8 mouse cellular contexts compared by ENCODE assay signal in genomic region chr2:8754142-8754541, GRCm38 (mm10).
A peak's percentile ranks its signal among the peaks of the same experiment; 100 is the strongest.
DNase-seq lines count a peak whose midpoint lies in the region; ATAC-seq and TF ChIP-seq lines count a peak whose summit lies in the region.

No protein-coding gene starts in this region.

- no peak for ATAC-seq in cerebellum, adult (ENCODE audit: insufficient number of reproducible peaks, low FRiP score, low TSS enrichment)
- peak; percentile 64 for ATAC-seq in forebrain, embryonic 15.5 days (replicated peaks)

- peak; percentile 70; the same call in 1 of the 2 replicates for TF ChIP-seq CTCF in brain, embryonic 14.5 days (IDR thresholded peaks at IDR 0.05; ENCODE audit: borderline replicate concordance, extremely low read depth, insufficient read depth, insufficient read length)

- TF ChIP-seq POLR2A in brain, embryonic 14.5 days (IDR thresholded peaks at IDR 0.05; ENCODE audit: borderline replicate concordance, extremely low read depth, insufficient read depth, insufficient read length, poor library complexity, severe bottlenecking), result no peak

- H3K27me3 ChIP-seq in forebrain, embryonic 15.5 days, result no peaks in the 10 kb centered on the region

- H3K9ac ChIP-seq in forebrain, embryonic 15.5 days (replicated peaks), result no peak overlapping the region

- no peak overlapping the region for H3K4me2 ChIP-seq in forebrain, embryonic 15.5 days (replicated peaks)

- no peaks in the 10 kb centered on the region for H3K36me3 ChIP-seq in forebrain, embryonic 15.5 days

- no peak overlapping the region for H3K27ac ChIP-seq in forebrain, embryonic 15.5 days (replicated peaks)

- H3K4me3 ChIP-seq in forebrain, embryonic 15.5 days, result no peak overlapping the region

- no peaks in the 10 kb centered on the region for H3K4me1 ChIP-seq in forebrain, embryonic 15.5 days

- 16% methylated on average over 1 of the region's 1 CpGs for WGBS in forebrain, embryonic 15.5 days

- H3K9me3 ChIP-seq in forebrain, embryonic 15.5 days, result no peaks in the 10 kb centered on the region

- DNase-seq in cerebellum, adult 11 months, result peak; percentile 6
- DNase-seq in A20 (ENCODE audit: low read depth, low spot score), result peak; percentile 29
- DNase-seq in brain, embryonic 14.5 days (ENCODE audit: low read depth), result peak; percentile 85
- peak; percentile 27 to 60 for DNase-seq in kidney, postnatal 36 days
- peak; percentile 44 for DNase-seq in lung, postnatal 25 days (ENCODE audit: low spot score)
- peak; percentile 1 for DNase-seq in skeletal muscle tissue, adult 2 months (ENCODE audit: low read depth, low spot score)

Comparison
In these comparisons a context has a peak if more than half of its experiments do, and no peak if none do; other contexts are left out.
1. DNase-seq: peak in every context shown above with its lines; median percentile 85 in brain, embryonic 14.5 days; 44 in lung, postnatal 25 days; 44 in kidney, postnatal 36 days; 29 in A20; 6 in cerebellum, adult 11 months; 1 in skeletal muscle tissue, adult 2 months.